Mouse (Mus musculus): ENCODE measurements around the gene Fntb.

Fntb gene

DNA sequence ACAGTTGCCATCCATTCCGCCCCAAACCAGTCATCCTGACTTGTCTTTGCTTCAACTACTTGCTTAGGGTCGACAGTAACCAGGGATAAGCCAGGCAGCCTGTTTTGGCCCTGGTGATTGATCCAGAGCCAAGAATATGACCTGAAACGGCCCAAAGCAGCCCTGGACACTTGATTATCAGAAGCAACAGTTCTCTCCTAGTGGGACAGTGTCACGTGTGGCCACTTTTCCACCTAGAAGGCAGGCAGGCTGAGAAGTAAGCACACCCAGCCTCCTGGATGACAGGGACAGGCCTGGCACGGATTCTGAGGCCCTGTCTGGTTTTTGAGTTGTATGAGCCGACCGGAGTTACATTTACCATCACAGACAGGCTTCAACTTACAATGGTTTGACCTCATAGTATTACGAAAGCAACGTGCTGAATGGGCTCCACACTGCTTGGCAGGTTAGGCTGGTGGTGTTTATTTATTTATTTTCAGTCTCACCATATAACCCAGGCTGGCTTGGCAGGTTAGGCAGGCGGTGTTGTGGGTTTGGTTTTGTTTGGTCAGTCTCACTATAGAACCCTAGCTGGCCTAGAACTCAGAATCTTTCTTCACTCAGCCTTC, 161.1 kb downstream of the Fntb start:
- DNase-seq = no peak

DNA sequence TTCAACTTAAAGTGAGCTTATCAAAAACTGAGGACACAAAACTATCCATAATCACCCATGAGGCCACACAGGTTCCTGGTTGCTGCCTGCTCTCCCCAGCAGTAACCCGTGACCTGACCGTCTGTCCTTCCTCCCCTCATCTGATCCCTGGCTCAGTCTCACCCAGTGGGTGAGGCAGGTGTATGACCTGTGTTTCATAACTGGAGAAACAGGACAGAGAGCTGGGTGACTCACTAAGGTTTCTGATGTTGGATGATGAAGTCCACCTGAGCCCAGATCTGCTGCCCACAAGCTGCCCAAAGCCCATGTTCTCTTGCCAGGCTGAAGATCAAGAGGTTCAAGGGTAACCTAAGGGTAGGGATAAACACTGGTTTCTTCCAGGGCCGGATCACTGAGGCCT, 161.6 kb downstream of the Fntb start:
- no peak for DNase-seq

DNA sequence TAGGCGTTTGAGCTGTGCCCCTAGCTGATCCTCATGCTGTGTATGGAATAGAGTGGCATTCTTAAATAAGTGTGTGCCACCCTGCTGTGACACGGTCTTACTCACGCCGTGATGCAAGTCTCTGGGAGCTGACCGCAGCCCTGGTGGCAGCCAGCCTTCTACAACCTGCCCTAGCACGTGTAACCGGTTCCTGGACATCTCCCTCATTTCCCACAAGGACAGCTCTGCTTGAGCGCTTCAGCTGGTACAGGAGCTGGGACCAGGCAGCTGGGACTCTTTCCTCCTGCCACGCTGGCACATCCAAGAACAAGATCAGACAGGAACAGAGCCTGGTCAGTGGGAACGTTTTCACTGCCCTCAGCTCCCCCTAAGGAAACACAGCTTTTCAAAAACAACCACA, 162.2 kb downstream of the Fntb start:
- DNase-seq = no peak

GRCm38 (mm10) chr12:76930177-76930576, 164.8 kb downstream of the Fntb start:
- DNase-seq = peak; percentile 88

DNA sequence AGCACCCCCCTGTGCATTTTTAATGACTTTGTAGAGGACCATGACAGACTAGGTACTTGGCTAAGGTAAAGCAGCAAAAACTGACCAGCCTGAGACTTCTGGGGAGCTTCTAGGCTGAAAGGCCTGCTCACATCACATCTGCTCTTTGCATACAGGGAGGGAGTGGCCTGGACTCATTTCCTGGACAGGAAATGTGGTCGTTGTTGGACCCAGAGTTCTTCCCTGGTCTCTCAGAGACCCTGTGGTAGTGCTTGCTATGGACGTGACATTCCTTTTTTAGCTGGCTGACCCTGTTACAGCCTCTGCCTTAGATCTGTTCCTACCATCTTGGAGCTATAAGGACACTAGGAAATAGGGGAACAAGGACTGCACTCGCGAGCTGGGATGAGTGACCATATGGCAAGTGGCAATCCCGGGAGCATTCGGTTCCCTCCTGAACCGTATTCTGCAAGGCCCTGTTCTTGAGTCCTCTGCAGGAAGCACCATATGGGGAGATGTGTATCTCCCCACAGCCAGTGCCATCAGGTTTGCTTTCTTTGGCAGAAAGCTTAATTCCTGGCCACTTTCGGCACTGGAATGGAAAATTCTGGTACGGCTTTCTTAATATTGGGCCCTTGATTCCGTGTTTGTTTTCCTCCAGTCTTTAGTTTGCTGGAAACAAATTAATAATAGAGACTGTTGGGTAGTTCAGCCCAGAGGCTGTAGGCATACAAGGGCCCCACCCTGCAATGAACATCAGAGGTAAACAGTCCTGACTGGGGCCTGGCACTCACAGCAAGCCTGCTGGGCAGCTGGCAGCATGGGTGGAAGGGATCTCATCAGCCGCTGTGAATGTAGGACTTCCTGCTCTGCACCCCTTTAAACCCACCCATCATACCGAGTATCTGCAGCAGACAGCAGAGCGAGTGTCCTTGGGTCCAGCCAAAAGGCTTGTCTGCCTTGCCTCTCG, 166.6 kb downstream of the Fntb start:
- no peak for DNase-seq

DNA sequence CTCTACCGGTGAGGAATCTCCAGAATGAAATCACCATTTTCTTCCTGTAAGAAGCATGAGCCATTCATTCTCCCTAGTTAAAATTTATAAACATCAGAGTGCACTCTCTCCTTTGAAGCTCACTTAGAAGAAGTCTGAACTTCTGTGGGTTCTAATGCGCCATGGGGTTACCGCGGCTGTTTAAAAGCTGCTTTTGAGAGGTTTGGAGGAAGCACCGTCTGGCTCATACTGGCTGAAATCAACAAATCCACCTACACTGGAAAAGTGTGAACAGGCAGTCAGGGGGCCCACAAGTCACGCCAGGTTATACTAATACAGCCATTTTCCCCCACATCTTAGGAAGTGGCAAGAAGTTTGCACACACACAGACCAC, 167.3 kb downstream of the Fntb start:
- no peak for DNase-seq

DNA sequence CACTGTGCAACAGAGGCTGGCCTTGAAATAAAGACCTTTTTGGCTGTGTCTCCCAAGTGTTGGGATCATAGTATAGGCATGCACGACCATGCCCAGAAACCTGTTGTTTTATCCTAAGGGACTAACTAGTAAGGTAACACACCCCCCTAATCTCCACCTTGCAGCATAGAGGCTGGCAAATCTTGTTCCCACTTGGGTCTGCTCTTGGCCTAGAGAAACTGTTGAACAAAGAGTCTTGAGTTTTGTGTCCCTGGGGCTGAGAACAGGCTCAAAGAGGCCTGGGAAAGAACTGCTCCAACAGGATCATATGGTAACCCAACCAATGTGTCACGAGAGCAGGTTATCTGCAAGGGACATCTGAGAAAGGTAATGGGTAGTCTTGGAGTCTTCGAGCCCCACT, 169.0 kb downstream of the Fntb start:
- DNase-seq = no peak

- DNase-seq = no peak
Measured at GRCm38 (mm10) chr12:76936211-76936610, 170.8 kb downstream of the Fntb start.

GRCm38 (mm10) chr12:76938013-76938412, 172.6 kb downstream of the Fntb start:
- no peak for DNase-seq

- DNase-seq = peak; percentile 53
Measured at GRCm38 (mm10) chr12:76941524-76941923, 176.1 kb downstream of the Fntb start.

DNA sequence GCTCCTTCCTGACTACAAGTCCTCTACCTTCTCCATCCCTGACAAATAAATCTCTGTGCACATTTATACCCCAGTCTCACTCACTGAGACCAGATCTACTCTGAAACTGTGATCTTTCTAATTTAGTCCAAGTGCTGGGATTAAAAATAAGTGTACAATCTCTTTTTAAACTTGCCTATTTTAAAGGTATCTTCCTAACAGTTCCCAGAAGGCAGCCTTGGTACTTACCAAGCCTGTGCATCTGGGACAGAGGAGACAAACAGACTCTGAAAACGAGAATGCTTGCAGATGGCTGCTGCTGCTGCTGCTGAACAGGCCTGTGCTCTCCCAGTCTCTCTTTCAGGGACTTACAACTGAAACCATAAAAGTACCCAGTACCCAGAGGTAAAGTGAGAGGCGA, 177.1 kb downstream of the Fntb start:
- no peak for DNase-seq

- no peak for DNase-seq
Measured at GRCm38 (mm10) chr12:76943046-76943445, 177.7 kb downstream of the Fntb start.

DNA sequence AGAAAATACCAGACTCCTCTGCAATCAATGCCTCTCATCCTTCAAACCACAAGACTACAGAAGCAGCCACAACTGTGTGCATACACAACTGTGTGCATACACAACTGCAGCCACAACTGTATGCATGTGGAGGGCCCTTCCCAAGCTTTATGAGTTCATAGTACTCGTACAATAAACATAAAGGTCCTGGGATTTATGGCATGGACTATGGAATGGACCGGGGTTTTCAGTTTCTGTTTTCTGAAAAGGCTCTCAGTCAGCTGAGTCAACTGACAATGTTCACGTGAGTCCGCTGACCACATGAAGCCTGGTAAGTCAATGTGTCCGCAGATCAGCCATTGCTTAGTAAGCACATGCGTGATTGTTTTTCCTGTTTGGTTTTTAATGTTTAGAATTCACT, 178.1 kb downstream of the Fntb start:
- no peak for DNase-seq

- peak; percentile 26 for DNase-seq
Measured at GRCm38 (mm10) chr12:76947487-76947886, 182.1 kb downstream of the Fntb start.

DNA sequence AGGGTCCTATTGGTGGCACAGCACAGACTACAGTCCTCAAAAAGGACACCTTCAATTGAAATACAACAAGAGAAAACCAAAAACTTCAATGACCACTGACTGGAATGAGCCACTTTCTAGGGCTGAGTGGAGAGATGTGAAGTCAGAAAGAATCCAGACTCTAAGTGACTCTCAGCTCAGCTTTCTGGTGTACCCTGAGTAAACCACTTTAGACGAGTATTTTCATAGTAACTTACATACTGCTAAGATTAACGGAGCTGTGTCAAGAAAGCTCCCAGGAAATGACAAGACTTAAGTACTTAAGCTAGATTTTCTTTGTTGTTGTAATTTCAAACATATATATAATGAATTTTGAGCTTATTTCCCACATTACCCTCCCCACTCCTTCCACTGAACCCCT, 182.8 kb downstream of the Fntb start:
- no peak for DNase-seq

DNA sequence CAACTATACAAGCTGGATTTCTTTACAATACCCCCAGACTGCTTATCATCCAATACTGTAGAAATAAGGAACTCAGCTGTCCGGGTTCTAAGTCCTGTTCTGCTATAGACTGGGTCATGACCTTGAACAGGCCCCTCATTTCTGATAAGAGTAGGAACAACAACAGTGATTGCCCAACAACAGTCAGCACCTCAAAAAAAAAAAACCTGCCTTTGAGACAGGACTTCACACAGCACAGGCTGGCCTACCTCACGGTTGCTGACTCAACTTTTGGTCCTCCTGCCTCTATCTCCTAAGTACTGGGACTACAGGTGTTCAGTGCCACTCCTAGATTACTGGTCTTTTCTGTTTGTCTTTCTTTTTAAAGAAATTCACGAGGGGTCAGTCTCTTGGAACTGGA, 183.4 kb downstream of the Fntb start:
- DNase-seq = no peak

DNA sequence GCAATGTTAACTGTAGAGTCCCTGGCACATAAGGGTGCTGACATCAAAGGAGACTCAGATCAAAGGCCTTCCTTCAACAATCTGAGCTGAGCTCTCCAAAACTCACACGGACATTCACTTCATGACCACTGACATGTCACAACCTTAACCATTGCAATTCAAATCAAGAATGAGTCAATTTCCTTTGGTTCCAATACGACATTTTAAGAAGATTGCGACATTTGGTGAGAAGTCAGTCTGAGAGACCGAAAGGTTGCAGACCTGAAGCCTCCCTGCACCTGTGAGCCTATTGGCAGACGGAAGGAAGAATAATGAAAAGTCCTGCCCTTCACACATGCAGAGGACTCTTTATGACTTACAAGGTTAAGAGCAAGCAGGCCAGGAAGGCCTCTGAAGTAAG, 184.9 kb downstream of the Fntb start:
- no peak for DNase-seq

DNA sequence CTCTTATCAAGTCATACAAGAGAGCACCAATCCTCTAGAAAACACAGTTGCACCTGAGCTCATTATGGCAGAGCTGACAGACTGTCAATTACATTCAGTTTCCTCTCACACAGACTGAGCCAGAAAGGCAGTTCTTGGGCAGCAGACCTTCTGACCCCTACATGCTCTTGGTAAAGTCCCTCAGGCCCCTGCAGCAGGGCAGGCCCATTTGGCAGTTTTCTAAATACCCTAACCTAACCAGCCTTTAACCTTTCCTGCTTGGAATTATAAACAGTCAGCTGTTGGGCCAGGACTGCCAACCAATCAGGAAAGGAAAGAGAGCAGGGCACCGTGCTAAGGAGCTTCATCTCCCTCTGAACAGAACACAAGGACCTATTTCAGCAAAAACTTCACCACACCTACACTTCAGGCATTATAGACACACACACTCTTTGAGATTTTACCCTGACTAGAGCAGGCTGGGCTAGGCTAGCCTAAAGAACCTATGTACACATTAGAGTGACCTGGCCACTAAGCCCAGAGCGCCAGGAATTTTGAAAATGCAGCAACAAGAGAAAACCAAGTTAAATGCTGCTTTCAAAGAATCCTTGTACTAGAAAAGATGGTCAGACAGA, 188.5 kb downstream of the Fntb start:
- DNase-seq = no peak

- no peak for DNase-seq
Measured at GRCm38 (mm10) chr12:76954698-76955423, 189.5 kb downstream of the Fntb start.

GRCm38 (mm10) chr12:76957688-76958087, 192.3 kb downstream of the Fntb start:
- DNase-seq = no peak

GRCm38 (mm10) chr12:76961052-76961931, 195.9 kb downstream of the Fntb start:
- DNase-seq = peak; percentile 32

Measured in liver (tissue).